Mouse (Mus musculus): Measurements from ENCODE around the gene Kif19a.

DNA sequence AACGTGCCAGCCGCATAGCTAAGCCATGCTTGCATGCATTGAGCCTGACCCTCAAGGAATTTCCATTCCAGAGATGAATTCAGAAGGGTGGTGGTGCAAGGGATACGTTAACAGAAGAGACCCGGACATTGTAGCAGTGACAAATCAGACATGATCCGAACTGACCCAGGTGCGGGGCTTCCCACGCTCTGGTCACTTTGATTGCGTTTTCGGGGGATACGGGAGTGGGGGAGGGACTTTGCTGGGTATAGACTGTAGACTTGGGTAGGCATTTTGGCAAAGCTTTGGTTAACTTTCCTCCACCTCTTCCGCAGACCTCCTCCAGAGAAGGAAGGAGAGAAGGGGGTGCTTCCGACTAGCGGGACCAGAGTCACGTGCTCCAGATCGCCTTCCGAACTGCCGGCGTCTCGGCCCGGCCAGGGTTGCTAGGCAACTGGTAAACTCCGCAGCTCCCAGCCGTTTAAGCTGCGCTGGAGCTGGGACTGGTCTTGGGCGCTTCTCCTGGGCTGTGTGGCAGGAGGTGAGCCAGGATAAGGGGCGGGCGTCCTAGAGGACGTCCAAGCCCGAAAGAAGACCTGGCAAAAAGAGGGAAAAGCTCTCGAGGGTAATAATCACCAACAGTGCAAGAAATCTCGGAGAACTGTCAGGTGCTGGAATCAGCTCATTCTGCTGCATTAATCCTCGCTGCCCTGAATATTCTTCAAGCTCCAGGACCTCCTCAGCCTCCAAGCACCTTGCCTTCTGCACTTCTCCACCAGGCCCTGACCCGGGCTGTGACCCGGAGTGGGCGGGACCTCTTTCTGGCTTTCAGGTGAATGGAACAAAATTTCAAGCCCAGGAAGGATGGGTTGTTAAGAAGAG lies 38.0 kb upstream of the Kif19a start, which contains the start of gene Dnaic2:
- no peak for TF ChIP-seq POLR2A (IDR thresholded peaks at IDR 0.05; ENCODE audit: low read depth, low read length)
- TF ChIP-seq CTCF (IDR thresholded peaks at IDR 0.05; ENCODE audit: extremely low read depth, insufficient read depth, insufficient read length, insufficient replicate concordance), result no peak
